Mouse (Mus musculus) midbrain, embryonic 10.5 days (tissue): ENCODE measurements around the gene Aifm3. TPM values are rescaled to one million over a fixed set of nuclear protein-coding genes. Genes with fewer than 3 reads are reported as not detected.
"Not testable (repeated sequence)": the region's sequence is repeated elsewhere in the genome, so short reads cannot be mapped to it uniquely, and the experiment has no call there.

Experiments
- DNase-seq: peaks from one replicate; pipeline ENCODE4 v3.0.0-alpha.2; 2017; ENCODE audit warnings: low spot score
- H3K27ac ChIP-seq: fragments of 300-500 bp; sonication (generic); replicated peaks from 2 replicates; pipeline ENCODE4 v1.5.1; 2016; ENCODE audit warnings: mild to moderate bottlenecking
- H3K27me3 ChIP-seq: fragments of 300-500 bp; sonication (generic); 2 replicates; pipeline ENCODE4 v1.6.1; 2016; ENCODE audit warnings: low read depth, mild to moderate bottlenecking; ENCODE audit not compliant: poor library complexity, severe bottlenecking
- H3K36me3 ChIP-seq: fragments of 300-500 bp; sonication (generic); 2 replicates; pipeline ENCODE4 v1.6.1; 2016; ENCODE audit warnings: mild to moderate bottlenecking, moderate library complexity
- H3K4me1 ChIP-seq: fragments of 300-500 bp; sonication (generic); 2 replicates; pipeline ENCODE4 v1.6.1; 2016
- H3K4me3 ChIP-seq: fragments of 300-500 bp; sonication (generic); 2 replicates; pipeline ENCODE4 v1.5.1; 2016; ENCODE audit warnings: mild to moderate bottlenecking, moderate library complexity
- H3K9me3 ChIP-seq: fragments of 300-500 bp; sonication (generic); replicated peaks from 2 replicates; pipeline ENCODE4 v1.6.1; 2016; ENCODE audit warnings: mild to moderate bottlenecking
- WGBS: fragments of 180-500 bp; shearing (Covaris S2); methylation state at CpG from one replicate; pipeline ENCODE4 v1.1.7; 2016; 5-methylcytosine and 5-hydroxymethylcytosine counted together
- polyA plus RNA-seq: library from polyadenylated mRNA; unstranded; fragments of >200 nt; fragmentation: Nextera tagmentation; extraction: Ambion mirVana; gene quantifications from 2 replicates; pipeline ENCODE4 v1.2.1, GENCODE M21; 2016

The Aifm3 gene
- polyA plus RNA-seq, 1 experiment from 2014 or later = 2.6 TPM

DNA sequence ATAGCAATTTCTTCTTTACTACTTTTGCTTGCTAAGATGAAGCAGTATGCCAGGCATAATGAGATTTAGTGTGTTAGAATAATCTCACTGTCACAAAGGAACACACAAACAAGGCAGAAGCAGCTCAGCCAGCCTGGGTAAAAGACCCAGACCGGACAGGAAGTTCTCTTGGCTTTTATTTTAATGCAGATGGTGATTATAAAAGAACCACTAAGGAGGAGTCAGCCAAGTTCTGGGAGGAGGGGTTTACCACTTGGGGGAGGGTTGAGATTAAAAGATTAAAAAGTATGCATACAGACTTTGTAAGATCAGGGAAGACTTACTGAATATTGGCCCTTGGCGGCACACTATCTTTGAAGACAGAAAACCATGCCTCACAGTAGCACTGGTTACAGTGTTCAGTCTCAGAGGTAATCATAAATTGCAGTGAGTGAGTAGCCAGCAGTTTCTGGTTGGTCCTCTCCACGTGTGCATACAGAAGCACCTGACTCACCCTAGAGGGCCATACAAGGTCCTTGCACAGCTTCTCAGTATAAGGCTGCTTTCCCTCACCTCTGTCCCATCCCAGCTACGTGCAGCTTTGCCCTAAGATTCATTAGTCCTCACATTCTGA lies 11.0 kb upstream of the Aifm3 start:
- H3K27me3 ChIP-seq = no peaks in the 10 kb centered on the region
- H3K4me3 ChIP-seq = no peak overlapping the region
- H3K36me3 ChIP-seq = peaks cover 79% of the 10 kb centered on the region
- no peaks in the 10 kb centered on the region for H3K4me1 ChIP-seq
- WGBS = 88% methylated on average over 4 of the region's 4 CpGs
- H3K9me3 ChIP-seq = no peaks in the 10 kb centered on the region
- no peak overlapping the region for H3K27ac ChIP-seq
- DNase-seq = no peak

DNA sequence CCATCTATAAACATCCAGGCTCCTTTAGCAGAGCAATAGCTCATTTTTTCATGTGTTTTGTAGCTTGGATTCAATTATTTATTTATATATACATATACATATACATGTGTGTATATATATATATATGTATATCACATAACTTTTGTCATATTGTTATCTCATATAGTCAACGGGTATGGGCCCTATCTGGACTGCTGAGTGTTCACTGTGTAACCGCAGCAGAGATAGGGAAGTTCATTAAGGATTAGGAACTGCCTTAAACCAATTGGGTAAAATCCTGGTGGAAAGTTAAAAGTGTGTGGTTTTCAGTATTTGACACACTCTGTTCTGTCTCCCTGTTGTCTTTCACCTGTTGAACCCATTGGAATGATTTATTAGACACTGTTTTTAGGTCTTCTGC lies 7.9 kb upstream of the Aifm3 start:
- no peak overlapping the region for H3K27ac ChIP-seq
- no peaks in the 10 kb centered on the region for H3K9me3 ChIP-seq
- H3K4me1 ChIP-seq = no peaks in the 10 kb centered on the region
- H3K4me3 ChIP-seq = no peak overlapping the region
- H3K36me3 ChIP-seq = peaks cover 92% of the 10 kb centered on the region
- no peak for DNase-seq
- no peaks in the 10 kb centered on the region for H3K27me3 ChIP-seq
- WGBS = 95% methylated on average over 2 of the region's 2 CpGs

DNA sequence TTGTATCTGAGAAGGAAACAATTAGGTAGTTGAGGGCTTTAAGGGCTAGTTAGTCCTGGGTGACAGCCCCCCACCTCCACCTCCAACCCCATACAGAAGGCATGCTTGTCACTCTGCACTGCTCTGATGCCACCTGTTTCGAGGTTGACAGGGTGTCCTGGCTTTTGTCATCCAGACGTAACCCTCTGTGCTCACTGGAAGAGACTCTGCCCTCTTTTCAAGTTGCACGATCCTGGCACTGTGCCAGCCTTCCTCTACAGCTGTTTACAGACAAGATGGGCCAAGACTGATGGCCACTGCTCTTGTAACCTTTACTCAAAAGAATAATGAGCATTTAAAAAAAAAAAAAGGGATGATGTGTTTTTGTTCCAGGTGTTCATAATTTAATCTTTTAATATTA lies 2.9 kb upstream of the Aifm3 start:
- Histone ChIP-seq H3K9me3 (no peaks in the 10 kb centered on the region), H3K36me3 (peaks cover 62% of the 10 kb centered on the region), H3K27me3 (peaks cover 25% of the 10 kb centered on the region), H3K4me1 (peaks cover 13% of the 10 kb centered on the region), H3K4me3 (no peak overlapping the region), H3K27ac (no peak overlapping the region)
- WGBS = 87% methylated on average over 3 of the region's 3 CpGs
- no peak for DNase-seq

DNA sequence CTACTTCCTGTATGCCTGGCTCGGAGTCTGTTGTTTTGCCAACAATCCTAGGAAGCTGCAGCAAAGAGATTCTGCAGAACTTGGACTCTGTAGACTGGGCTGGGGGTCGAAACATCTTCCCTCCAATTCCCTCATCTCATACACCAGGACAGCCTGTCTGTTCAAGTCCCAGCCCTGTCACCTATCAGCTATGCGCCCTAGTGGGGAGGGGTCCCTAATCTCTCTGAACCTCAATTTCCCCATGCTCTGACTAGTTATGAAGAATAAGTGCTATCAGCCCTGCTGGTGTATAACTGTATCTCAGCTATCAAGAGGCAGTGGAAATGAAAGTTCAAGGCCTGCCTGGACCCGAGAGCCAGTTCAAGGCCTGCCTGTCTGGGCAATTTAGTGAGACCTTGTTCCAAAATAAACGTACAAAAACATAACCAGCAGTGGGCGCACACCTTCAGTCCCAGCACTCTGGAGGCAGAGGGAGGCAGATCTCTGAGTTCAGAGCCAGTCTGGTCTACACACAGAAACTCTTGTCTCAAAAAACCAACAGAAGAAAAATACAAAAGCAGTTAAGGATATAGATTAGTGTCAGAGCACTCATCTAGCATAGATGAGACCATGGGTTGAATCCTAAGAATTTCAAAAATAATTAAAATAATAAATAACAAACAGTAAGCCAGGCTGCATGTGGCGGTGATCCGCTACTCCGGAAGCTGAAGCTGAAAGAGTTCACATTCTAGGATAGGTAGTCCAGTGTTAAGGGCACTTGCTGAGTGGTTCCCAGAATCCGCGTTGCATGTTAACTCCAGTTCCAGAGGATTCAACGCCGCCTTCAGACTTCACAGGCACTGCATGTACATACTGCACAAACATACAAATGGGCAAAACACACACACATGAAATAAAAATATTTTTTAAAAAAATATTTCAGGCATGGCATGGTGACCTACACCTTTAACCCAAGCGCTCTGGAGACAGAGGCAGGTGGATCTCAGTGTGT lies 638 bp upstream of the Aifm3 start:
- DNase-seq = no peak
- peak overlapping the region; percentile 60 for H3K4me3 ChIP-seq

DNA sequence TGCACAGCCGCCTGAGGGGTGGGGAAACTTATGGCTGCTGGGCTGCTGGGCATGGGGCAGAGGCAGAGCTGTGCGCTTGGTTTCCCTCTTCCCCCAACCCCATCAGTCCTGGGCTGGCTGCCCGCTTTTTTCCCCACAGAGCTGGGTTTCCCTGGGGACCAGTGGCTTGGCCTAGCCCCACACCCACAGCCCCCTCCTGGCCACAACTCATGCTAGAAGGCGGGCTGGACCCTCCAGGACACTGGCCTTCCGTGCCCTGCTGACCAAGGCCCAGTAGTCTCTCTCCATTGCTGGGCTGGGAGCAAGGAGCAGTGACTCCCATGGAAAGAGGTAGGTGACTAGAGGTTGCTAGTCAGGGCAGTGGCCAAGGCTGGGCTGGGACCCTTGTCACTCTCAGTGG lies 1.7 kb downstream of the Aifm3 start:
- Histone ChIP-seq H3K36me3 (peaks cover 18% of the 10 kb centered on the region), H3K4me3 (no peak overlapping the region), H3K9me3 (no peaks in the 10 kb centered on the region), H3K27me3 (peaks cover 31% of the 10 kb centered on the region), H3K27ac (no peak overlapping the region), H3K4me1 (peaks cover 13% of the 10 kb centered on the region)
- no peak for DNase-seq
- WGBS = 91% methylated on average over 5 of the region's 5 CpGs

More for the DNA sequence above, 638 bp upstream of the Aifm3 start:
- H3K27ac ChIP-seq = no peak overlapping the region
- WGBS = 46% methylated on average over 14 of the region's 14 CpGs
- H3K27me3 ChIP-seq = peaks cover 31% of the 10 kb centered on the region
- H3K36me3 ChIP-seq = peaks cover 42% of the 10 kb centered on the region
- peaks cover 13% of the 10 kb centered on the region for H3K4me1 ChIP-seq
- no peaks in the 10 kb centered on the region for H3K9me3 ChIP-seq

DNA sequence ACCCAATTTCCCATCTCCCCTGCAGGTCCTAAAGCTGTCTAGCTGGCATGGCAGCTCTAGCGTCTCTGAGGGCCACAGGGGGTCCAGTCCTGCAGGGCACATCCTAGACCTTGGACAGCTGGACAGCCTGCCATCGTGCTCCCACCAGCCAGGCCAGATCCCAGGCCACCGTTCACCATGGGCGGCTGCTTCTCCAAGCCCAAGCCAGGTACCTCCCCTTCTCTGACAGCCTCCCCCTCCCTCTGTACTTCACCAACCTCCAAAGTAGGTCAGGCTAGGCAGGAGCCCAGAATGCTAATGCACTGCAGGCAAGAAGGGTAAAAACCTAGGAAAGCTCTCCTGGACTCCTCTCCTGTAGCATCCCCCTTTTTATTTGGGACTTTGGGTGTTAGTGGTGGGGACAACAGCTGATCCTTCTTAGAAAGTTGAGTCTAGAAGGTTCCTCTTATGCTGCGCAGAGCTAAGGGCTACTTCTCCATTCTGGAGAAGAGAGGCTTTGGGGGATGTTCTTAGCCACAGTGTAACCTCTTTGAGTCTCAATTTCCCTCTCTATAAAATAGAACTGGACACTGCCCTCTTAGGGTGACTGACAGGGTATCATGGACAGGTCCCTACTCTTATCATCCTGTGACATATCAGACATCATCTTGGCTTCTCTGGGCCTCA lies 2.6 kb downstream of the Aifm3 start:
- H3K4me3 ChIP-seq = no peak overlapping the region
- H3K27me3 ChIP-seq = peaks cover 31% of the 10 kb centered on the region
- H3K27ac ChIP-seq = no peak overlapping the region
- WGBS = 74% methylated on average over 5 of the region's 5 CpGs
- DNase-seq = no peak
- H3K9me3 ChIP-seq = no peaks in the 10 kb centered on the region
- H3K36me3 ChIP-seq = peaks cover 10% of the 10 kb centered on the region
- peaks cover 17% of the 10 kb centered on the region for H3K4me1 ChIP-seq

DNA sequence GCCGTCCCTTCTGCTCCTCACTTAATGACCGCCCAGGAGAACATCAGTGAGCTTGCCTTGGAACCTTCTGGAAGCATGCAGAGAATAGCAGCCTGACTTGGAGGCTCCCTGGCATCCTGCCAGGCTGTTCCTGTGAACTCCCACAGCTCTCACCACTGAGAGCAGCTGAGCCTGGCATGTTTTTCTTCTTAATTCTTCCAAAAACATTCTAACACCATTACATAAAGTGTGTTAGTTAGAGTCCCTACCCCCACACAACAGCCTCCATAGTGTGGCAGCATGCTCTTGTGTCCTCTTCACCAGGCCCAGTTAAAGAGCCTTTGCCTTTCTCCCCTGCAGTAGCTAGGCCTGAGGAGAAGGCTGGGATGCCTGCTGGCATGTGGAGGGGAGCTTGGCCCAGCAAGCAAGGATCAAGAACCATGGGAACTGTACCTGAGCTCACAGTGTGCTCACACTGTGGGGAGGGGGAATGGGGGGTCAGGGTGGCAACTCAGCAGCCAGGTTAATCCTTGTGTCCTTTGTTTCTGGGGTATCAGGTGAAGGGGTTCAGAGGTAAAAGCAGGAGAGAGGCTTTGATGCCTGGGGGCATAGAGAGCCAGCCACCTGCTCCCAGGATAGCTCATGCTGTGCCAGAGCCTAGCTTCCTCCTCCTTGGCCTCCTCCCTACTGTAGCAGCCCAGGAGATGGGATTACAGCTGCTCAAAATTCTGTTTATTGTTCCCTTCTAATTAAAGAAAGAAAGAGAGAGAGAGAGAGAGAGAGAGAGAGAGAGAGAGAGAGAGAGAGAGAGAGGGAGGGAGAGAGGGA lies 7.3 kb downstream of the Aifm3 start:
- Histone ChIP-seq H3K9me3 (no peaks in the 10 kb centered on the region), H3K4me1 (peaks cover 26% of the 10 kb centered on the region), H3K27me3 (peaks cover 4% of the 10 kb centered on the region; the same call in 1 of the 2 replicates), H3K36me3 (no peaks in the 10 kb centered on the region), H3K4me3 (no peak overlapping the region), H3K27ac (0 out of 2 replicates have a peak overlapping the region, but pooled peaks have one; percentile 17)
- DNase-seq = no peak
- WGBS = 78% methylated on average over 2 of the region's 2 CpGs

DNA sequence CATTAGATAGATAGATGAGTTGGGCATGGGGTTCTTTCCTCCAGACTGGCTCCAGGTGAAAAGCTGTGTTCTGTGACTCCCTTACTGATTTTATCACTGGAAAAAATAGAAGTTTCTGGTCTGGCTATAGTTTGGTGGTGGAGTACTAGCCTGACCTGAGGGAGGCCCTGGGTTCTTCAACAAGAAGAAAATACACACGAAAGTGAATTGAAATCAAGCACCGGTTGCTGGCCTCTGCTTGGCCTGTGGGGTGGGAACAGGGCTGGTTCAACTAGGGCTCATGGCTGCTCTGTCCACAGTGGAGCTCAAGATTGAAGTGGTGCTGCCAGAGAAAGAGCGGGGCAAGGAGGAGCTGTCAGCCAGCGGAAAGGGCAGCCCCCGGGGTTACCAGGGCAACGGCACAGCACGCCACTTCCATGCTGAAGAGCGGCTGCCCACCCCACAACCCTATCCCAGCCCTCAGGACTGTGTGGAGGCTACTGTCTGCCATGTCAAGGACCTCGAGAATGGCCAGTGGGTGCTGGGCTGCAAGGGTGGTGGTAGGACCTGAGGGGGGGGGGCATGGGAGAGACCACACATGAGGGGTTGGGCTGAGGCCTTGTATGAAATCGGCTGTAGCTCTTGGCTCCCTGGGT lies 10.0 kb downstream of the Aifm3 start:
- peak; percentile 78 for DNase-seq
- peaks cover 26% of the 10 kb centered on the region for H3K4me1 ChIP-seq
- no peaks in the 10 kb centered on the region for H3K36me3 ChIP-seq
- H3K4me3 ChIP-seq = peak overlapping the region; percentile 23
- H3K27me3 ChIP-seq = no peaks in the 10 kb centered on the region
- WGBS = 15% methylated on average over 10 of the region's 10 CpGs
- H3K9me3 ChIP-seq = no peaks in the 10 kb centered on the region
- H3K27ac ChIP-seq = peak overlapping the region; percentile 78

DNA sequence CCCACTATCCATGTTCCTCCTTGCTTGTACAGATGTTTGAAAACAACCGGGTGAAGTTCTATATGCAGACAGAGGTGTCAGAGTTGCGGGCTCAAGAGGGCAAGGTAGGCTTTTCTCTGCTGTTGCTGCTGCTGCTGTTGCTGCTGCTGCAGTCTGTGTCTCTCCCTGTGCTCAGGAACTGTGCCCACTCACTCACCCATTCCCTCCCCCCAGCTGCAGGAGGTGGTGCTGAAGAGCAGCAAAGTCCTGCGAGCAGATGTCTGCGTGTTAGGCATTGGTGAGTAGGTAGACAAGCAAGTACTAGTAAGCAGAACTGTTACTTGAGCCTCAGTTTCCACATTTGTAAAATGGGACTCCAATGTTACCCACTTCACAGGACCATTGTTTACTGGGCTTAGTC lies 13.3 kb downstream of the Aifm3 start:
- peaks cover 21% of the 10 kb centered on the region for H3K4me1 ChIP-seq
- no peaks in the 10 kb centered on the region for H3K27me3 ChIP-seq
- WGBS = 86% methylated on average over 4 of the region's 4 CpGs
- no peak overlapping the region for H3K4me3 ChIP-seq
- DNase-seq = no peak
- H3K9me3 ChIP-seq = no peaks in the 10 kb centered on the region
- no peak overlapping the region for H3K27ac ChIP-seq
- no peaks in the 10 kb centered on the region for H3K36me3 ChIP-seq

DNA sequence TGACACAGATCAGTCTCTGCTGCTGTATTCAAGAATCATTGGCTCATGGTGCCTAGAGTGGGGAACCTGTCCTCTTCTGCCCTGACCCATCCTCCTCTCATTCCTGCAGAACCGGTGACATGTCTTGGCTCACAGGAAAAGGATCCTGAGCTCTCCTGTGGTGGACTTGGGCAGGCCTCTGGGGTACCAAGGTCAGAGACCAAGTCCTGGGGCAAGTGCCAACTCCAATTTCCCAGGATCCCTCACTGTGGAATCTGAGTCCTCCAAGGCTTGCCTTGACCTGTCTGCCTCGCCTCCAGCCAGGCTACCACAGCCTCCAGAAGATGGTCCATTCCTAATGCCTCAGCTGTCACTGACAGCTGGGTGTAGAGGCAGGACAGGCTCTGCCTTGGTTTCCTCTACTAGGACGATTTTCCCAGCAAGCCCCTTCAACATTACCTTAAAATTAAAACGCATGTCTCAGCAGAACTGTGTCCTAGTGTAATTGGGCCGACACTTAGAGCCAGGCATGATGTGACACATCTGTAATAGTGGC lies 17.7 kb downstream of the Aifm3 start:
- WGBS = 84% methylated on average over 5 of the region's 5 CpGs
- Histone ChIP-seq H3K36me3 (peaks cover 13% of the 10 kb centered on the region), H3K27me3 (no peaks in the 10 kb centered on the region), H3K27ac (no peak overlapping the region), H3K4me3 (no peak overlapping the region), H3K4me1 (peaks cover 17% of the 10 kb centered on the region), H3K9me3 (no peaks in the 10 kb centered on the region)
- DNase-seq = no peak

DNA sequence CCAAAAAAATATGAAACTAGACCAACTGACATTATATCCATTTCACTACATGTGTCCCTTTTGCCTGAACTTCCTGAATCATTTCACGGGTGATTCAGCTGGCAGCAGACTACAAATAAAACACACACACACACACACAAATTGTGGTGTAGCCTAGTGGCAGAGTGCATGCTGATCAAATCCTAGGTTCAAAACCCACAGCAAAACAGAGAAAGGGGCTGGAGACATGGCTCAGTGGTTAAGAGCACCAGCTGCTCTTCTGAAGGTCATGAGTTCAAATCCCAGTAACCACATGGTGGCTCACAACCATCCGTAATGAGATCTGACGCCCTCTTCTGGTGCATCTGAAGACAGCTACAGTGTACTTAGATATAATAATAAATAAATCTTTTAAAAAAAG lies 18.6 kb downstream of the Aifm3 start:
- Histone ChIP-seq H3K27ac (peak overlapping the region; percentile 94), H3K36me3 (peaks cover 22% of the 10 kb centered on the region), H3K4me3 (peak overlapping the region; percentile 82), H3K4me1 (peaks cover 17% of the 10 kb centered on the region)
- not testable (repeated sequence) for H3K9me3 ChIP-seq, DNase-seq, H3K27me3 ChIP-seq
- WGBS = 32% methylated on average over 3 of the region's 3 CpGs
